Mouse (Mus musculus): ENCODE measurements around the gene Sap25. TPM values are rescaled to one million over a fixed set of nuclear protein-coding genes. Genes with fewer than 3 reads are reported as not detected.

The Sap25 gene
- polyA plus RNA-seq (2012; ENCODE audit: insufficient read depth, low replicate concordance): 62.2 and 72.5 TPM in 2 replicates

DNA sequence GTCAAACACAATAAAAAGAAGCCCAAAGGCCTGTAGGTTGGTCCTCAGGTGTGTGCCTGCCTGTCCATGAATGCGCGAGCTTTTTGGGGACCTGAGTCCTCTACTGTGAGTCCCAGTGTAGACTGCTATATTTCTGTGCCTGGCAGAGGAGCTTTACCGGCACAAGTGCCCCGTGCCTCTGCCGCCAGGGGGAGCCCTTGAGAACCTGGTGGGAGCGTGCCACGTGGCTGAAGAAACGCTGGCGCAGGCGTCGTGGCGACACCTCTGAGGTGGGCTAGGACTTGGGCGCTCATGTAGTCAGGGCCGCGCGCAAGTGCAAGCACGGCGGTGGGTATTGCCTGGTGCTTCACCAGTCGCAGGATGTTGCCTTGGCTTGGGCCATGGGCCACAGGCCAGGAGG lies at the start of gene Sap25:
TSS of gene Sap25 (plus strand) at position 281 of the 400 bp plus-strand sequence.
- peaks cover 79% of the 10 kb centered on the region for H3K36me3 ChIP-seq (replicated peaks; ENCODE audit: low read length)
- TF ChIP-seq GATA1 (IDR thresholded peaks at IDR 0.05; ENCODE audit: borderline replicate concordance, low read length): no peak
- peaks cover 8% of the 10 kb centered on the region for H3K27me3 ChIP-seq (replicated peaks)
- H3K4me1 ChIP-seq: peaks cover 59% of the 10 kb centered on the region
- H3K4me3 ChIP-seq (replicated peaks): no peak within 1 kb of the TSS
- no peaks in the 10 kb centered on the region for H3K9me3 ChIP-seq

- TF ChIP-seq FLI1 (IDR thresholded peaks at IDR 0.05; ENCODE audit: low read length) (no peak), GATA1 (IDR thresholded peaks at IDR 0.05; ENCODE audit: borderline replicate concordance, low read length) (no peak)
- no peak overlapping the region for H3K4me3 ChIP-seq (replicated peaks)
- H3K27me3 ChIP-seq (replicated peaks): no peaks in the 10 kb centered on the region
- peaks cover 16% of the 10 kb centered on the region for H3K36me3 ChIP-seq (replicated peaks; ENCODE audit: low read length)
- peaks cover 62% of the 10 kb centered on the region for H3K4me1 ChIP-seq
- H3K9me3 ChIP-seq: no peaks in the 10 kb centered on the region
These were observed 45.2 kb upstream of the Sap25 start for GRCm38 (mm10) chr5:137595921-137596320.

- peaks cover 58% of the 10 kb centered on the region for H3K4me1 ChIP-seq
- TF ChIP-seq GATA1 (IDR thresholded peaks at IDR 0.05; ENCODE audit: borderline replicate concordance, low read length) (no peak), FLI1 (IDR thresholded peaks at IDR 0.05; ENCODE audit: low read length) (no peak)
- H3K27me3 ChIP-seq (replicated peaks): no peaks in the 10 kb centered on the region
- peaks cover 16% of the 10 kb centered on the region for H3K36me3 ChIP-seq (replicated peaks; ENCODE audit: low read length)
- peak overlapping the region; percentile 90 for H3K4me3 ChIP-seq (replicated peaks)
- H3K9me3 ChIP-seq: no peaks in the 10 kb centered on the region
These were observed 44.4 kb upstream of the Sap25 start for GRCm38 (mm10) chr5:137596601-137597261.

DNA sequence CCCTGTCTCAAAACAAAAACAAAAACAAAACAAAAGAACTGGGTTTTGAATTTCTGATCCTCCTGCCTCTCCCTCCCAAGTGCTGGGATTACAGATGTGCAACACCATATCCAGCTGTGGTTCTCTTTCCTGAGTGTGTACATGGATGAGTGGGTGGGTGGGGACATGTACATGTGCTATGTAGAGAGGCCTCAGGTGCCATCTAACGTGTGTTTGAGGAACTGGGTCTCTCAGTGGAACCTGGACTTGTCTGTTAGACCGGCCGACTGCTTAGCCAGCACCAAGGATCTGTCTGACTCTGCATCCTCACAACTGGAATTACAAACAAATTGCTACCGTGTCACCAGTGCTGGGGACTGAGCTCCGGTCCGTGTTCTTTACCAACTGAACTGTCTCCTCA lies 43.5 kb upstream of the Sap25 start:
- no peaks in the 10 kb centered on the region for H3K27me3 ChIP-seq (replicated peaks)
- H3K4me1 ChIP-seq: peaks cover 56% of the 10 kb centered on the region
- H3K36me3 ChIP-seq (replicated peaks; ENCODE audit: low read length): peaks cover 16% of the 10 kb centered on the region
- no peaks in the 10 kb centered on the region for H3K9me3 ChIP-seq
- peak overlapping the region; percentile 62 for H3K4me3 ChIP-seq (replicated peaks)
- no peak for TF ChIP-seq FLI1 (IDR thresholded peaks at IDR 0.05; ENCODE audit: low read length)

- H3K4me1 ChIP-seq: peaks cover 63% of the 10 kb centered on the region
These were observed 42.9 kb upstream of the Sap25 start for GRCm38 (mm10) chr5:137598100-137598826.

DNA sequence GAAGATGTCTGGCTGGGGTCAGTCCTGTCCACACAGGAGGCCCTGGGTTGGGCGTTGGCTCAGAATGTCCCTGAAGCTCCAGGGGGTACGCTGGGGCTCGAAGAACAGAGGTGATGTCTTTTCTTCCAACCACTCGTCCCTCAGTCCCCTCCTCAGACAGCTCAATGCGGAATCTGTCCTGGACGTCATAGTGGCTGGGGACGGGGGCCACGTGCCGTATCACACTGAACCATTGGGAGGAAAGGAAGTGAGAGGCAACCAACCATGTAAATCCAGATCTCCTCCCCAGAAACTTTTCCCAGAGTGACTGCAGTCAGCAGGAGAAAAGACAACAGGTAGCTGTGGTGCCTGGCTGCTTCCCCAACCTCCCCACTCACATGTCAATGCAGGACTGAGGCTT lies 41.5 kb upstream of the Sap25 start:
- H3K36me3 ChIP-seq (replicated peaks; ENCODE audit: low read length): peaks cover 19% of the 10 kb centered on the region
- no peak for TF ChIP-seq GATA1 (IDR thresholded peaks at IDR 0.05; ENCODE audit: borderline replicate concordance, low read length)
- TF ChIP-seq FLI1 (IDR thresholded peaks at IDR 0.05; ENCODE audit: low read length): no peak
- no peaks in the 10 kb centered on the region for H3K9me3 ChIP-seq
- H3K4me1 ChIP-seq: peaks cover 69% of the 10 kb centered on the region
- peak overlapping the region; percentile 96 for H3K4me3 ChIP-seq (replicated peaks)
- H3K27me3 ChIP-seq (replicated peaks): no peaks in the 10 kb centered on the region

More at GRCm38 (mm10) chr5:137598100-137598826, 42.9 kb upstream of the Sap25 start:
- H3K4me3 ChIP-seq (replicated peaks): peak overlapping the region; percentile 62
- H3K27me3 ChIP-seq (replicated peaks): no peaks in the 10 kb centered on the region
- TF ChIP-seq FLI1 (IDR thresholded peaks at IDR 0.05; ENCODE audit: low read length) (no peak), GATA1 (IDR thresholded peaks at IDR 0.05; ENCODE audit: borderline replicate concordance, low read length) (no peak)
- no peaks in the 10 kb centered on the region for H3K9me3 ChIP-seq
- peaks cover 16% of the 10 kb centered on the region for H3K36me3 ChIP-seq (replicated peaks; ENCODE audit: low read length)

- no peaks in the 10 kb centered on the region for H3K27me3 ChIP-seq (replicated peaks)
- H3K36me3 ChIP-seq (replicated peaks; ENCODE audit: low read length): peaks cover 20% of the 10 kb centered on the region
- TF ChIP-seq GATA1 (IDR thresholded peaks at IDR 0.05; ENCODE audit: borderline replicate concordance, low read length) (no peak), FLI1 (IDR thresholded peaks at IDR 0.05; ENCODE audit: low read length) (no peak)
- peaks cover 73% of the 10 kb centered on the region for H3K4me1 ChIP-seq
- no peaks in the 10 kb centered on the region for H3K9me3 ChIP-seq
- peak overlapping the region; percentile 96 for H3K4me3 ChIP-seq (replicated peaks)
These were observed 40.9 kb upstream of the Sap25 start for GRCm38 (mm10) chr5:137600281-137600618.

- H3K4me3 ChIP-seq (replicated peaks): peak within 1 kb of the TSS; percentile 96
- peaks cover 24% of the 10 kb centered on the region for H3K36me3 ChIP-seq (replicated peaks; ENCODE audit: low read length)
- H3K9me3 ChIP-seq: no peaks in the 10 kb centered on the region
- peak; percentile 69; the same call in 1 of the 2 replicates for TF ChIP-seq FLI1 (IDR thresholded peaks at IDR 0.05; ENCODE audit: low read length)
- TF ChIP-seq GATA1 (IDR thresholded peaks at IDR 0.05; ENCODE audit: borderline replicate concordance, low read length): no peak
- H3K4me1 ChIP-seq: peaks cover 75% of the 10 kb centered on the region
- no peaks in the 10 kb centered on the region for H3K27me3 ChIP-seq (replicated peaks)
These were observed 40.3 kb upstream of the Sap25 start, which contains the start of gene Mospd3 for GRCm38 (mm10) chr5:137600619-137601364. Gene Mospd3, minus strand, starts transcription at chr5:137601058.

DNA sequence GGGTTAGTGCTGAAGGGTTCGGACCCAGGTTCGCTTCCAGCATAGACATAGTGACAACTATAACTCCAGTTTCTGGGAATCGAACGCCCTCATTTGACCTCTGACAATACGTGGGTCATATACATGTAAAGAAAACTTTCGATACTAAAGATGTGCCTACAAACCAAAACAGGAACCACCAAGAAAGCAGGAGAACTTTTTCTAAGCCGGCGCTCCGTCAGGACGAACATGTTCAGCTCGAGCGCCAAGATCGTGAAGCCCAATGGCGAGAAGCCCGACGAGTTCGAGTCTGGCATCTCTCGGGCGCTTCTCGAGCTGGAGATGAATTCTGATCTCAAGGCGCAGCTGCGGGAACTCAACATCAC lies 39.8 kb upstream of the Sap25 start:
- peak overlapping the region; percentile 96 for H3K4me3 ChIP-seq (replicated peaks)
- H3K27me3 ChIP-seq (replicated peaks): no peaks in the 10 kb centered on the region
- TF ChIP-seq GATA1 (IDR thresholded peaks at IDR 0.05; ENCODE audit: borderline replicate concordance, low read length) (no peak), FLI1 (IDR thresholded peaks at IDR 0.05; ENCODE audit: low read length) (no peak)
- no peaks in the 10 kb centered on the region for H3K9me3 ChIP-seq
- peaks cover 78% of the 10 kb centered on the region for H3K4me1 ChIP-seq
- H3K36me3 ChIP-seq (replicated peaks; ENCODE audit: low read length): peaks cover 29% of the 10 kb centered on the region
